Mouse (Mus musculus): Measurements from ENCODE around the gene Ubp1. TPM values are rescaled to one million over a fixed set of nuclear protein-coding genes. Genes with fewer than 3 reads are reported as not detected.

Gene Ubp1
- polyA plus RNA-seq, 1 experiment from 2014 or later: 48.7 TPM

- WGBS: 88% methylated on average over 4 of the region's 4 CpGs
- Histone ChIP-seq H3K9me3 (0 out of 2 replicates have a peak, but pooled peaks cover 5% of the 10 kb centered on the region), H3K4me2 (no peak overlapping the region), H3K36me3 (no peaks in the 10 kb centered on the region), H3K4me1 (replicated peaks) (no peaks in the 10 kb centered on the region), H3K27ac (no peak overlapping the region), H3K9ac (replicated peaks) (no peak overlapping the region), H3K4me3 (replicated peaks) (no peak overlapping the region), H3K27me3 (peaks cover 11% of the 10 kb centered on the region)
- ATAC-seq (ENCODE audit: insufficient number of reproducible peaks, insufficient read depth, low FRiP score, low TSS enrichment, low read depth): no peak
Observed at GRCm38 (mm10) chr9:114015724-114016123, 85.0 kb downstream of the Ubp1 start.

- Histone ChIP-seq H3K27ac (no peak overlapping the region), H3K36me3 (no peaks in the 10 kb centered on the region), H3K9me3 (0 out of 2 replicates have a peak, but pooled peaks cover 5% of the 10 kb centered on the region), H3K4me2 (no peak overlapping the region), H3K27me3 (peaks cover 15% of the 10 kb centered on the region), H3K4me3 (replicated peaks) (no peak overlapping the region), H3K9ac (replicated peaks) (no peak overlapping the region), H3K4me1 (replicated peaks) (no peaks in the 10 kb centered on the region)
- WGBS: 79% methylated on average over 4 of the region's 4 CpGs
- ATAC-seq (ENCODE audit: insufficient number of reproducible peaks, insufficient read depth, low FRiP score, low TSS enrichment, low read depth): no peak
Observed at GRCm38 (mm10) chr9:114016402-114016801, 85.7 kb downstream of the Ubp1 start.

GRCm38 (mm10) chr9:114019012-114019762, 88.5 kb downstream of the Ubp1 start:
- Histone ChIP-seq H3K27ac (no peak overlapping the region), H3K9me3 (0 out of 2 replicates have a peak, but pooled peaks cover 3% of the 10 kb centered on the region), H3K36me3 (no peaks in the 10 kb centered on the region), H3K27me3 (peaks cover 42% of the 10 kb centered on the region), H3K9ac (replicated peaks) (no peak overlapping the region), H3K4me2 (no peak overlapping the region), H3K4me3 (replicated peaks) (no peak overlapping the region), H3K4me1 (replicated peaks) (no peaks in the 10 kb centered on the region)
- no peak for ATAC-seq (ENCODE audit: insufficient number of reproducible peaks, insufficient read depth, low FRiP score, low TSS enrichment, low read depth)
- 88% methylated on average over 7 of the region's 7 CpGs for WGBS

- ATAC-seq (ENCODE audit: insufficient number of reproducible peaks, insufficient read depth, low FRiP score, low TSS enrichment, low read depth): no peak
- Histone ChIP-seq H3K27me3 (peaks cover 62% of the 10 kb centered on the region), H3K9me3 (no peaks in the 10 kb centered on the region), H3K4me3 (replicated peaks) (no peak overlapping the region), H3K36me3 (no peaks in the 10 kb centered on the region), H3K9ac (replicated peaks) (no peak overlapping the region), H3K4me2 (no peak overlapping the region), H3K4me1 (replicated peaks) (peaks cover 19% of the 10 kb centered on the region), H3K27ac (no peak overlapping the region)
- 42% methylated on average over 4 of the region's 4 CpGs for WGBS
Observed at GRCm38 (mm10) chr9:114022141-114022540, 91.4 kb downstream of the Ubp1 start.

GRCm38 (mm10) chr9:114025182-114025581, 94.4 kb downstream of the Ubp1 start:
- H3K9me3 ChIP-seq: no peaks in the 10 kb centered on the region
- 14% methylated on average over 9 of the region's 9 CpGs for WGBS
- no peak for ATAC-seq (ENCODE audit: insufficient number of reproducible peaks, insufficient read depth, low FRiP score, low TSS enrichment, low read depth)
- no peak overlapping the region for H3K9ac ChIP-seq (replicated peaks)
- peak overlapping the region; percentile 57; the same call in 1 of the 2 replicates for H3K4me3 ChIP-seq (replicated peaks)
- H3K4me1 ChIP-seq (replicated peaks): peaks cover 19% of the 10 kb centered on the region
- H3K27me3 ChIP-seq: peaks cover 88% of the 10 kb centered on the region
- H3K27ac ChIP-seq: no peak overlapping the region
- H3K36me3 ChIP-seq: no peaks in the 10 kb centered on the region
- H3K4me2 ChIP-seq: peak overlapping the region; percentile 87

GRCm38 (mm10) chr9:114025846-114026245, 95.1 kb downstream of the Ubp1 start:
- Histone ChIP-seq H3K27ac (no peak overlapping the region), H3K27me3 (peaks cover 88% of the 10 kb centered on the region), H3K9ac (replicated peaks) (no peak overlapping the region), H3K9me3 (no peaks in the 10 kb centered on the region), H3K36me3 (no peaks in the 10 kb centered on the region), H3K4me2 (peak overlapping the region; percentile 87), H3K4me1 (replicated peaks) (peaks cover 19% of the 10 kb centered on the region), H3K4me3 (replicated peaks) (peak overlapping the region; percentile 57)
- no peak for ATAC-seq (ENCODE audit: insufficient number of reproducible peaks, insufficient read depth, low FRiP score, low TSS enrichment, low read depth)
- WGBS: 5% methylated on average over 8 of the region's 8 CpGs

GRCm38 (mm10) chr9:114026261-114026934, 95.7 kb downstream of the Ubp1 start:
- Histone ChIP-seq H3K36me3 (no peaks in the 10 kb centered on the region), H3K4me1 (replicated peaks) (peaks cover 19% of the 10 kb centered on the region), H3K9me3 (no peaks in the 10 kb centered on the region), H3K4me3 (replicated peaks) (peak overlapping the region; percentile 57), H3K9ac (replicated peaks) (peak overlapping the region; percentile 57), H3K27me3 (peaks cover 88% of the 10 kb centered on the region), H3K27ac (no peak overlapping the region), H3K4me2 (peak overlapping the region; percentile 87)
- peak; percentile 88 for ATAC-seq (ENCODE audit: insufficient number of reproducible peaks, insufficient read depth, low FRiP score, low TSS enrichment, low read depth)
- under 1% methylated on average over 52 of the region's 52 CpGs for WGBS

Other genes starting within 250 kb of the Ubp1 start
- 49.4 and 55.3 TPM in 2 replicates for gene Pdcd6ip, start 222.7 kb upstream of the Ubp1 start, polyA plus RNA-seq (2016; fragmentation: Nextera tagmentation; extraction: Ambion mirVana)
- gene Clasp2, start 189.5 kb upstream of the Ubp1 start, polyA plus RNA-seq (2016; fragmentation: Nextera tagmentation; extraction: Ambion mirVana): 35.6 and 38.1 TPM in 2 replicates
- 3.8 and 4.2 TPM in 2 replicates for gene Fbxl2, start 115.3 kb downstream of the Ubp1 start, polyA plus RNA-seq (2016; fragmentation: Nextera tagmentation; extraction: Ambion mirVana)
- gene Susd5, start 126.2 kb downstream of the Ubp1 start, polyA plus RNA-seq (2016; fragmentation: Nextera tagmentation; extraction: Ambion mirVana): 4.8 and 8.4 TPM in 2 replicates

Data from limb, embryonic 12.5 days (tissue).